Comparison of ENCODE assay signal across 13 mouse cellular contexts in the genomic region with DNA sequence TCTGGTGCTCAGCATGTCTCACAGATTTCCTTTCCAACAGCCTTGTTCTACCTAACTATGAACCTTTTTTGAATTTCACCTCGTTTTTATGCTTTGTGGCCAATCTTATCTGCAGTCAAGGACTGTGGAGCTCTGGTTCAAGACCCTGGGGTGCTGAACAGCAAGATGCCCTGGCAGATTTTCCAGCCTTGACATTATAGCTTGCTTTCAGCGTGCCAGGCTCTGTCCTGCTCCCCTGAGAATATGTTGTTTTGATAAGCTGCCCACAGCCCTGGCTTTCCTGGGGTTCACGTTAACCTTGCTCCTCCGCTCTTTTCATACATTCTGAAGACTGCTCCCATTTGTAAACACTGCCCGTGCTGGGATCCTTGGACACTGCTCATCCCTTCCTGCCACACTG.
DNase-seq lines count a peak whose midpoint lies in the region.
"Had no signal": no experiment of that assay in that cellular context is flagged by ENCODE, and none has a peak within 500 bp of the region (broad histone marks: within the 10 kb centered on the region; RNA-seq: fewer than 3 reads in every experiment).

No protein-coding gene starts in this region.

- DNase-seq in adrenal gland, adult (ENCODE audit: inconsistent age in 2 of 2, low spot score in 1 of 2), result peak; percentile 32 to 71
- DNase-seq in adrenal gland, postnatal 4 days (ENCODE audit: low spot score in 2 of 2), result no peak
- peak; percentile 15 for DNase-seq in lung, postnatal 36 days
- DNase-seq in lung, postnatal 25 days (ENCODE audit: low spot score), result no peak
- peak; percentile 28 to 33 for DNase-seq in cerebellum, adult 18-20 months
- DNase-seq in cerebellum, postnatal 25 days, result peak; percentile 36 to 39
- no peak for DNase-seq in kidney, adult 18-20 months
- DNase-seq in kidney, postnatal 4 days, result no peak
- DNase-seq: gastrocnemius, postnatal 10 days; heart, adult 11 months; kidney, postnatal 25 days; layer of hippocampus, postnatal 36 days; right cerebral cortex, postnatal 14 days had no signal

Comparison
In these comparisons a context has a peak if more than half of its experiments do, and no peak if none do; other contexts are left out.
1. DNase-seq: peak in adrenal gland, adult (2 of 2), lung, postnatal 36 days (single experiment), cerebellum, adult 18-20 months (2 of 2) and cerebellum, postnatal 25 days (2 of 2); none in adrenal gland, postnatal 4 days (0 of 2), lung, postnatal 25 days (single experiment), kidney, adult 18-20 months (single experiment) and kidney, postnatal 4 days (0 of 2).